Mouse (Mus musculus): Measurements from ENCODE around the gene Gm28036. TPM values are rescaled to one million over a fixed set of nuclear protein-coding genes. Genes with fewer than 3 reads are reported as not detected.

The Gm28036 gene
- polyA plus RNA-seq, 1 experiment from 2014 or later, result 20.5 TPM

- Histone ChIP-seq H3K4me2 (ENCODE audit: low read depth, severe bottlenecking) (peak overlapping the region; percentile 70), H3K9ac (ENCODE audit: low read length) (peak overlapping the region; percentile 94), H3K4me1 (ENCODE audit: control insufficient read depth, insufficient read depth, low read length) (no peaks in the 10 kb centered on the region), H3K27me3 (ENCODE audit: control insufficient read depth, insufficient read depth, low read length) (no peaks in the 10 kb centered on the region), H3K4me3 (ENCODE audit: low read depth, low read length) (peak overlapping the region; percentile 91), H3K36me3 (ENCODE audit: control insufficient read depth, insufficient read depth, low read length) (no peaks in the 10 kb centered on the region; the same call in 1 of the 2 replicates), H3K27ac (replicated peaks; ENCODE audit: low read depth, low read length) (peak overlapping the region; percentile 84; the same call in 1 of the 2 replicates), H3K9me3 (ENCODE audit: control insufficient read depth, low read length) (no peaks in the 10 kb centered on the region)
- WGBS, result under 1% methylated on average over 16 of the region's 16 CpGs
- ATAC-seq (ENCODE audit: insufficient number of reproducible peaks, low FRiP score, low TSS enrichment, low read depth), result peak; percentile 62
- peak; percentile 62 for DNase-seq (ENCODE audit: low spot score)
Observed at GRCm38 (mm10) chr2:156110627-156111357, 16.1 kb downstream of the Gm28036 start.

- ATAC-seq (ENCODE audit: insufficient number of reproducible peaks, low FRiP score, low TSS enrichment, low read depth) (no peak), DNase-seq (ENCODE audit: low spot score) (no peak)
- Histone ChIP-seq H3K4me1 (ENCODE audit: control insufficient read depth, insufficient read depth, low read length) (no peaks in the 10 kb centered on the region), H3K9ac (ENCODE audit: low read length) (no peak overlapping the region), H3K27me3 (ENCODE audit: control insufficient read depth, insufficient read depth, low read length) (no peaks in the 10 kb centered on the region), H3K4me3 (ENCODE audit: low read depth, low read length) (no peak overlapping the region), H3K9me3 (ENCODE audit: control insufficient read depth, low read length) (no peaks in the 10 kb centered on the region), H3K27ac (replicated peaks; ENCODE audit: low read depth, low read length) (no peak overlapping the region), H3K36me3 (ENCODE audit: control insufficient read depth, insufficient read depth, low read length) (peaks cover 8% of the 10 kb centered on the region; the same call in 1 of the 2 replicates), H3K4me2 (ENCODE audit: low read depth, severe bottlenecking) (no peak overlapping the region)
- 85% methylated on average over 5 of the region's 5 CpGs for WGBS
Observed at GRCm38 (mm10) chr2:156091926-156092325, 35.0 kb downstream of the Gm28036 start.

- DNase-seq (ENCODE audit: low spot score), result no peak
- no peaks in the 10 kb centered on the region for H3K4me1 ChIP-seq (ENCODE audit: control insufficient read depth, insufficient read depth, low read length)
- no peaks in the 10 kb centered on the region for H3K27me3 ChIP-seq (ENCODE audit: control insufficient read depth, insufficient read depth, low read length)
- 97% methylated on average over 1 of the region's 1 CpGs for WGBS
- H3K27ac ChIP-seq (replicated peaks; ENCODE audit: low read depth, low read length), result no peak overlapping the region
- no peak overlapping the region for H3K9ac ChIP-seq (ENCODE audit: low read length)
- H3K9me3 ChIP-seq (ENCODE audit: control insufficient read depth, low read length), result no peaks in the 10 kb centered on the region
- no peak for ATAC-seq (ENCODE audit: insufficient number of reproducible peaks, low FRiP score, low TSS enrichment, low read depth)
- H3K36me3 ChIP-seq (ENCODE audit: control insufficient read depth, insufficient read depth, low read length), result no peaks in the 10 kb centered on the region; the same call in 1 of the 2 replicates
- no peak overlapping the region for H3K4me3 ChIP-seq (ENCODE audit: low read depth, low read length)
- no peak overlapping the region for H3K4me2 ChIP-seq (ENCODE audit: low read depth, severe bottlenecking)
Observed at GRCm38 (mm10) chr2:156089799-156090198, 37.1 kb downstream of the Gm28036 start.

- WGBS, result 90% methylated on average over 7 of the region's 7 CpGs
- Histone ChIP-seq H3K27me3 (ENCODE audit: control insufficient read depth, insufficient read depth, low read length) (no peaks in the 10 kb centered on the region), H3K4me2 (ENCODE audit: low read depth, severe bottlenecking) (no peak overlapping the region), H3K9me3 (ENCODE audit: control insufficient read depth, low read length) (no peaks in the 10 kb centered on the region), H3K27ac (replicated peaks; ENCODE audit: low read depth, low read length) (no peak overlapping the region), H3K4me3 (ENCODE audit: low read depth, low read length) (no peak overlapping the region), H3K9ac (ENCODE audit: low read length) (no peak overlapping the region), H3K4me1 (ENCODE audit: control insufficient read depth, insufficient read depth, low read length) (no peaks in the 10 kb centered on the region), H3K36me3 (ENCODE audit: control insufficient read depth, insufficient read depth, low read length) (no peaks in the 10 kb centered on the region)
- no peak for ATAC-seq (ENCODE audit: insufficient number of reproducible peaks, low FRiP score, low TSS enrichment, low read depth)
- DNase-seq (ENCODE audit: low spot score), result no peak
Observed at GRCm38 (mm10) chr2:156087391-156088110, 39.3 kb downstream of the Gm28036 start.

GRCm38 (mm10) chr2:156084541-156084940 is 42.4 kb downstream of the Gm28036 start:
- H3K9ac ChIP-seq (ENCODE audit: low read length), result no peak overlapping the region
- 94% methylated on average over 3 of the region's 3 CpGs for WGBS
- H3K4me1 ChIP-seq (ENCODE audit: control insufficient read depth, insufficient read depth, low read length), result no peaks in the 10 kb centered on the region; the same call in 1 of the 2 replicates
- no peaks in the 10 kb centered on the region for H3K27me3 ChIP-seq (ENCODE audit: control insufficient read depth, insufficient read depth, low read length)
- DNase-seq (ENCODE audit: low spot score), result no peak
- no peak overlapping the region for H3K4me3 ChIP-seq (ENCODE audit: low read depth, low read length)
- no peak for ATAC-seq (ENCODE audit: insufficient number of reproducible peaks, low FRiP score, low TSS enrichment, low read depth)
- H3K9me3 ChIP-seq (ENCODE audit: control insufficient read depth, low read length), result no peaks in the 10 kb centered on the region
- H3K27ac ChIP-seq (replicated peaks; ENCODE audit: low read depth, low read length), result no peak overlapping the region
- no peaks in the 10 kb centered on the region; the same call in 1 of the 2 replicates for H3K36me3 ChIP-seq (ENCODE audit: control insufficient read depth, insufficient read depth, low read length)
- H3K4me2 ChIP-seq (ENCODE audit: low read depth, severe bottlenecking), result no peak overlapping the region

- Histone ChIP-seq H3K4me3 (ENCODE audit: low read depth, low read length) (no peak overlapping the region), H3K27me3 (ENCODE audit: control insufficient read depth, insufficient read depth, low read length) (no peaks in the 10 kb centered on the region), H3K4me1 (ENCODE audit: control insufficient read depth, insufficient read depth, low read length) (no peaks in the 10 kb centered on the region; the same call in 1 of the 2 replicates), H3K9me3 (ENCODE audit: control insufficient read depth, low read length) (no peaks in the 10 kb centered on the region), H3K36me3 (ENCODE audit: control insufficient read depth, insufficient read depth, low read length) (peaks cover 15% of the 10 kb centered on the region), H3K9ac (ENCODE audit: low read length) (no peak overlapping the region), H3K27ac (replicated peaks; ENCODE audit: low read depth, low read length) (no peak overlapping the region), H3K4me2 (ENCODE audit: low read depth, severe bottlenecking) (no peak overlapping the region)
- ATAC-seq (ENCODE audit: insufficient number of reproducible peaks, low FRiP score, low TSS enrichment, low read depth), result no peak
- WGBS, result 90% methylated on average over 7 of the region's 7 CpGs
- DNase-seq (ENCODE audit: low spot score), result no peak
Observed at GRCm38 (mm10) chr2:156080391-156080790, 46.5 kb downstream of the Gm28036 start.

- H3K36me3 ChIP-seq (ENCODE audit: control insufficient read depth, insufficient read depth, low read length), result peaks cover 17% of the 10 kb centered on the region
- H3K4me2 ChIP-seq (ENCODE audit: low read depth, severe bottlenecking), result no peak overlapping the region
- H3K9ac ChIP-seq (ENCODE audit: low read length), result no peak overlapping the region
- no peaks in the 10 kb centered on the region for H3K9me3 ChIP-seq (ENCODE audit: control insufficient read depth, low read length)
- H3K4me3 ChIP-seq (ENCODE audit: low read depth, low read length), result no peak overlapping the region
- H3K4me1 ChIP-seq (ENCODE audit: control insufficient read depth, insufficient read depth, low read length), result no peaks in the 10 kb centered on the region; the same call in 1 of the 2 replicates
- WGBS, result 55% methylated on average over 4 of the region's 4 CpGs
- H3K27ac ChIP-seq (replicated peaks; ENCODE audit: low read depth, low read length), result no peak overlapping the region
- DNase-seq (ENCODE audit: low spot score), result no peak
- no peaks in the 10 kb centered on the region for H3K27me3 ChIP-seq (ENCODE audit: control insufficient read depth, insufficient read depth, low read length)
- no peak for ATAC-seq (ENCODE audit: insufficient number of reproducible peaks, low FRiP score, low TSS enrichment, low read depth)
Observed at GRCm38 (mm10) chr2:156079674-156080073, 47.2 kb downstream of the Gm28036 start.

GRCm38 (mm10) chr2:156079183-156079560 is 47.7 kb downstream of the Gm28036 start:
- no peak overlapping the region for H3K4me3 ChIP-seq (ENCODE audit: low read depth, low read length)
- H3K9me3 ChIP-seq (ENCODE audit: control insufficient read depth, low read length), result no peaks in the 10 kb centered on the region
- WGBS, result 91% methylated on average over 8 of the region's 8 CpGs
- ATAC-seq (ENCODE audit: insufficient number of reproducible peaks, low FRiP score, low TSS enrichment, low read depth) (no peak), DNase-seq (ENCODE audit: low spot score) (no peak)
- no peak overlapping the region for H3K4me2 ChIP-seq (ENCODE audit: low read depth, severe bottlenecking)
- peaks cover 20% of the 10 kb centered on the region for H3K36me3 ChIP-seq (ENCODE audit: control insufficient read depth, insufficient read depth, low read length)
- H3K27ac ChIP-seq (replicated peaks; ENCODE audit: low read depth, low read length), result no peak overlapping the region
- H3K27me3 ChIP-seq (ENCODE audit: control insufficient read depth, insufficient read depth, low read length), result no peaks in the 10 kb centered on the region
- no peaks in the 10 kb centered on the region; the same call in 1 of the 2 replicates for H3K4me1 ChIP-seq (ENCODE audit: control insufficient read depth, insufficient read depth, low read length)
- no peak overlapping the region for H3K9ac ChIP-seq (ENCODE audit: low read length)
